8 mouse cellular contexts compared by ENCODE assay signal in genomic region chr19:36083262-36084225, GRCm38 (mm10). TPM values are rescaled to one million over a fixed set of nuclear protein-coding genes. Genes with fewer than 3 reads are reported as not detected.
DNase-seq lines count a peak whose midpoint lies in the region; ATAC-seq lines count a peak whose summit lies in the region.

Gene Rpp30 (plus strand): TSS chr19:36083716.

- peak; percentile 93 for DNase-seq in adipocyte (ENCODE audit: low spot score)
- peak; percentile 95 for DNase-seq in embryo, embryonic 10 days (ENCODE audit: low spot score)
- peak; percentile 81 for DNase-seq in gastrocnemius, postnatal 10 days
- DNase-seq in induced T-regulatory cell, adult 2 months (ENCODE audit: low read depth): peak; percentile 92
- peak; percentile 65 to 85 for DNase-seq in left cerebral cortex, adult 9 months (ENCODE audit: low spot score in 2 of 2)
- peak; percentile 86 for DNase-seq in right cerebral cortex, postnatal 14 days
- DNase-seq in urinary bladder, postnatal 36 days (ENCODE audit: low spot score in 2 of 2): peak; percentile 55 to 83

- ATAC-seq in megakaryocyte progenitor cell, adult 5-6 weeks (replicated peaks; ENCODE audit: poor library complexity): peak; percentile 94

RNA-seq across cellular contexts. Expression of gene Rpp30, which starts in this region (rescaled TPM):
- 10 to 100 TPM; 13.9 to 14.1 TPM for total RNA-seq in gastrocnemius, postnatal 10 days (2021)
- 70.4 and 78.3 TPM in 2 replicates for total RNA-seq in megakaryocyte progenitor cell, adult 5-6 weeks (2015)
- 44.9 and 51.0 TPM in 2 replicates for total RNA-seq in megakaryocyte progenitor cell, adult 5-6 weeks (2017)

Comparison
In these comparisons a context has a peak if more than half of its experiments do, and no peak if none do; other contexts are left out.
1. Peak in every context shown above with its lines: DNase-seq and ATAC-seq.